Comparison of ENCODE assay signal across 12 mouse cellular contexts in the genomic region with DNA sequence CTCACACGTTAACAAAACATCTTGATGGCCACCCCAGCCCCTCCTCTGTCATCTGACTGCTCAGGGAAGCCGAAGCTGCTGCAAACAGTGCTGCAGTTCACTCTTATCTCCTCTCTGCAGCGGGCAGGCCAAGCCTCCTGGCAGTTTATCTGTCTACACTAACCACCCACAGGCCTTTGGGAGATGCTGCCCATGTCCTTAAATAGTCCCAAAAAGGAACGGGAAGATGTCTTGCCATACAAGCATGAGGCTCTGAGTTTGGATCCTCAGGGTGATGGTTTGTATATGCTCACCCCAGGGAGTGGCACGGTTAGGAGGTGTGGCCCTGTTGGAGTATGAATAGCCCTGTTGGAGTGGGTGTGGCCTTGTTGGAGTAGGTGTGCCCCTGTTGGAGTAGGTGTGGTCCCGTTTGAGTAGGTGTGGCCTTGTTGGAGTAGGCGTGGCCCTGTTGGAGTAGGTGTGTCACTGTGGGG. TPM values are rescaled to one million over a fixed set of nuclear protein-coding genes. Genes with fewer than 3 reads are reported as not detected.
DNase-seq lines count a peak whose midpoint lies in the region; ATAC-seq and TF ChIP-seq lines count a peak whose summit lies in the region.
"Had no signal": no experiment of that assay in that cellular context is flagged by ENCODE, and none has a peak within 500 bp of the region (broad histone marks: within the 10 kb centered on the region; RNA-seq: fewer than 3 reads in every experiment).

No protein-coding gene starts in this region.

- H3K9me3 ChIP-seq in liver, embryonic 15.5 days (replicated peaks) = 0 out of 2 replicates have a peak, but pooled peaks cover 5% of the 10 kb centered on the region
- H3K9me3 ChIP-seq in forebrain, embryonic 11.5 days (ENCODE audit: control insufficient read depth, low read length) = no peaks in the 10 kb centered on the region
- H3K9me3 ChIP-seq in hindbrain, postnatal 0 days (ENCODE audit: low read length) = no peaks in the 10 kb centered on the region
- H3K9me3 ChIP-seq: embryonic facial prominence, embryonic 12.5 days; hindbrain, embryonic 15.5 days had no signal

- no peak for TF ChIP-seq CTCF in hindbrain, postnatal 0 days (IDR thresholded peaks at IDR 0.05; ENCODE audit: low read depth)

- DNase-seq in spleen, adult 12 weeks (ENCODE audit: low spot score) = peak; percentile 79
- DNase-seq in spleen, adult 18-20 months = no peak
- DNase-seq in yolk sac, embryonic 10.5 days (ENCODE audit: low spot score) = peak; percentile 50
- no peak for DNase-seq in forebrain, embryonic 11.5 days (ENCODE audit: low spot score)
- DNase-seq in right cerebral cortex, postnatal 14 days = no peak
- no peak for DNase-seq in hindbrain, postnatal 0 days (ENCODE audit: low spot score)

- peak; percentile 94 for ATAC-seq in common myeloid progenitor, adult 5-6 weeks (replicated peaks; ENCODE audit: low read depth, poor library complexity, severe bottlenecking)
- peak; percentile 99 for ATAC-seq in liver, embryonic 15.5 days (ENCODE audit: insufficient read depth)
- ATAC-seq in forebrain, embryonic 11.5 days (replicated peaks; ENCODE audit: low FRiP score) = no peak
- no peak for ATAC-seq in hindbrain, postnatal 0 days
- ATAC-seq: Patski had no signal

- H3K36me3 ChIP-seq in liver, embryonic 15.5 days (replicated peaks) = peaks cover 4% of the 10 kb centered on the region; the same call in 1 of the 2 replicates
- no peaks in the 10 kb centered on the region for H3K36me3 ChIP-seq in forebrain, embryonic 11.5 days (ENCODE audit: control insufficient read depth, insufficient read depth, low read length)
- no peaks in the 10 kb centered on the region for H3K36me3 ChIP-seq in hindbrain, postnatal 0 days (ENCODE audit: insufficient read depth, low read length)
- H3K36me3 ChIP-seq: embryonic facial prominence, embryonic 12.5 days; hindbrain, embryonic 15.5 days had no signal

- peak overlapping the region; percentile 49 for H3K4me2 ChIP-seq in liver, embryonic 15.5 days
- no peak overlapping the region for H3K4me2 ChIP-seq in forebrain, embryonic 11.5 days (ENCODE audit: low read depth, low read length, severe bottlenecking)
- no peak overlapping the region for H3K4me2 ChIP-seq in hindbrain, postnatal 0 days (ENCODE audit: low read depth, low read length)
- H3K4me2 ChIP-seq: embryonic facial prominence, embryonic 12.5 days; hindbrain, embryonic 15.5 days had no signal

- H3K4me1 ChIP-seq in liver, embryonic 15.5 days (replicated peaks) = peaks cover 46% of the 10 kb centered on the region
- H3K4me1 ChIP-seq in forebrain, embryonic 11.5 days (replicated peaks; ENCODE audit: control insufficient read depth, insufficient read depth, low read length) = no peaks in the 10 kb centered on the region
- H3K4me1 ChIP-seq in hindbrain, postnatal 0 days (ENCODE audit: insufficient read depth, low read length) = no peaks in the 10 kb centered on the region
- H3K4me1 ChIP-seq: hindbrain, embryonic 15.5 days had no signal

- 0 out of 2 replicates have a peak, but pooled peaks cover 8% of the 10 kb centered on the region for H3K27me3 ChIP-seq in liver, embryonic 15.5 days
- no peaks in the 10 kb centered on the region for H3K27me3 ChIP-seq in forebrain, embryonic 11.5 days (ENCODE audit: control insufficient read depth, insufficient read depth, low read length)
- H3K27me3 ChIP-seq in hindbrain, postnatal 0 days (ENCODE audit: insufficient read depth, low read length) = no peaks in the 10 kb centered on the region
- H3K27me3 ChIP-seq: embryonic facial prominence, embryonic 12.5 days; hindbrain, embryonic 15.5 days; Patski had no signal

- peak overlapping the region; percentile 99 for H3K27ac ChIP-seq in liver, embryonic 15.5 days (replicated peaks)
- H3K27ac ChIP-seq in forebrain, embryonic 11.5 days (ENCODE audit: low read depth, low read length) = no peak overlapping the region
- H3K27ac ChIP-seq in hindbrain, postnatal 0 days = no peak overlapping the region
- H3K27ac ChIP-seq: embryonic facial prominence, embryonic 12.5 days; hindbrain, embryonic 15.5 days; macrophage had no signal

- H3K4me3 ChIP-seq in liver, embryonic 15.5 days (replicated peaks) = peak overlapping the region; percentile 3; the same call in 1 of the 2 replicates
- H3K4me3 ChIP-seq in forebrain, embryonic 11.5 days (ENCODE audit: low read depth, low read length) = no peak overlapping the region
- no peak overlapping the region for H3K4me3 ChIP-seq in hindbrain, postnatal 0 days (ENCODE audit: low read length)
- H3K4me3 ChIP-seq: embryonic facial prominence, embryonic 12.5 days; hindbrain, embryonic 15.5 days had no signal

- H3K9ac ChIP-seq in liver, embryonic 15.5 days = peak overlapping the region; percentile 29
- H3K9ac ChIP-seq in forebrain, embryonic 11.5 days (ENCODE audit: low read length) = no peak overlapping the region
- no peak overlapping the region for H3K9ac ChIP-seq in hindbrain, postnatal 0 days (replicated peaks; ENCODE audit: low read length)
- H3K9ac ChIP-seq: embryonic facial prominence, embryonic 12.5 days; hindbrain, embryonic 15.5 days had no signal

- 13% methylated on average over 7 of the region's 7 CpGs for WGBS in liver, embryonic 15.5 days (ENCODE audit: insufficient replicate concordance)
- WGBS in forebrain, embryonic 11.5 days = 73% methylated on average over 7 of the region's 7 CpGs
- 62% methylated on average over 7 of the region's 7 CpGs for WGBS in hindbrain, postnatal 0 days

RNA-seq across cellular contexts. Expression of gene Syf2, which starts 51.3 kb away (rescaled TPM):
- total RNA-seq in common myeloid progenitor, adult 5-6 weeks (2017) = 230 and 275 TPM in 2 replicates
- polyA plus RNA-seq in liver, embryonic 15.5 days (2015; fragmentation: Nextera tagmentation; extraction: Ambion mirVana) = 46.4 and 50.2 TPM in 2 replicates
- 59.0 and 66.7 TPM in 2 replicates for polyA plus RNA-seq in forebrain, embryonic 11.5 days (2014; fragmentation: Nextera tagmentation; extraction: Ambion mirVana)
- total RNA-seq in hindbrain, postnatal 0 days (2014; rRNA removed) = 19.2 and 35.0 TPM in 2 replicates
- 70.7 and 80.4 TPM in 2 replicates for polyA plus RNA-seq in hindbrain, postnatal 0 days (2015; fragmentation: Nextera tagmentation; extraction: Ambion mirVana)

RNA-seq across cellular contexts. Expression of gene Rsrp1, which starts 58.6 kb away (rescaled TPM):
- 172 and 177 TPM in 2 replicates for total RNA-seq in common myeloid progenitor, adult 5-6 weeks (2017)
- 280 and 309 TPM in 2 replicates for polyA plus RNA-seq in liver, embryonic 15.5 days (2015; fragmentation: Nextera tagmentation; extraction: Ambion mirVana)
- polyA plus RNA-seq in forebrain, embryonic 11.5 days (2014; fragmentation: Nextera tagmentation; extraction: Ambion mirVana) = 332 and 356 TPM in 2 replicates
- total RNA-seq in hindbrain, postnatal 0 days (2014; rRNA removed) = 70.0 and 112 TPM in 2 replicates
- polyA plus RNA-seq in hindbrain, postnatal 0 days (2015; fragmentation: Nextera tagmentation; extraction: Ambion mirVana) = 256 and 295 TPM in 2 replicates

Comparison
In these comparisons a context has a peak if more than half of its experiments do, and no peak if none do; other contexts are left out.
1. DNase-seq: peak in spleen, adult 12 weeks (single experiment) and yolk sac, embryonic 10.5 days (single experiment); none in spleen, adult 18-20 months (0 of 2), forebrain, embryonic 11.5 days (single experiment), right cerebral cortex, postnatal 14 days (single experiment) and hindbrain, postnatal 0 days (single experiment).
2. ATAC-seq: peak in common myeloid progenitor, adult 5-6 weeks (single experiment) and liver, embryonic 15.5 days (single experiment); none in forebrain, embryonic 11.5 days (single experiment) and hindbrain, postnatal 0 days (single experiment).